Mouse (Mus musculus) brain, embryonic 14.5 days (tissue): ENCODE data around the gene Atf5. TPM values are rescaled to one million over a fixed set of nuclear protein-coding genes. Genes with fewer than 3 reads are reported as not detected.

Source experiments
- DNase-seq: peaks from one replicate; pipeline ENCODE4 v3.0.0-alpha.2; 2011; ENCODE audit warnings: low read depth
- CTCF ChIP-seq: fragments of 200-500 bp; IDR thresholded peaks from 2 replicates; pipeline ENCODE4 v1.5.1; 2012; ENCODE audit warnings: inconsistent platforms, mild to moderate bottlenecking, moderate library complexity, borderline replicate concordance; ENCODE audit not compliant: insufficient read depth, insufficient read length; ENCODE audit errors: extremely low read depth
- POLR2A ChIP-seq: fragments of 200-500 bp; IDR thresholded peaks from 2 replicates; pipeline ENCODE4 v1.6.1; 2012; ENCODE audit warnings: mild to moderate bottlenecking, inconsistent platforms, borderline replicate concordance; ENCODE audit not compliant: poor library complexity, insufficient read depth, insufficient read length, severe bottlenecking; ENCODE audit errors: extremely low read depth
- polyA plus RNA-seq: library from polyadenylated mRNA; depleted of rRNA; stranded (reverse); fragments of >200 nt; gene quantifications from 2 replicates; pipeline ENCODE4 v1.2.3, GENCODE M21; 2012

Gene Atf5
- polyA plus RNA-seq, 1 experiment = 24.8 TPM

DNA sequence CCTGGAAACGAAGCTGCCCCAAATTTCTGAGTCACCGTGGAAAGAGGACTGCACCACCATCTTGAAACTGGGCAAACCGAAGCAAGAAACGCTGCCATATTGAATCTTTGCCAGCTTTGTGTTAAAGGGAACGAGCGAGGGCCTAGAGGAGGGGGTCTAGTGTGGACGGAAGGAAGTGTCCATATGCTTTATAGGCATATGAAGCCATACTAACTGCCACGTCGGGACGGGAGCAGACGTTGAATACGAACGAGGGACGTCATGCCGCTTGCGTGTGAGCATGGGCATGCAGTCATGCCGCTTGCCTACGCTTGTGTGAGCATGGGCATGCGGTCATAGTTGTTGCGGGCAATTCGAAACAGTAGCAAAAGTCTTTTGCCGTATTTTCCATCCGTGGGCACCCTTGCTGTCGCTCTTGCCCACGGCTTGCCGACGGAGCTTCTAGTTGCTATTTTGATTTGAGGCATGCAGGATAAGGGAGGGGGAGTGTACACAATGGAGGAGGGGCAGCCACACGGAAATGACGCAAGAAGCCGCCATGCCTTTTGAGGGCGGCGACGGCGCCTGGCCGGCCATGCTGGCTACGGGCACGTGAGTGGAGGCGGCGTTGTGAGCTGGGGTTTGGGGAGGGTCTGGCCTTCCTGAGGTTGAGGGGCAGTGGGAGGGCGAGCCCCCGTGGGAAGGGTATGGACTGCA lies 33.1 kb upstream of the Atf5 start:
- peak; percentile 98 for DNase-seq
- TF ChIP-seq POLR2A = 0 out of 2 replicates have a peak, but pooled peaks have one; percentile 26
- no peak for TF ChIP-seq CTCF

DNA sequence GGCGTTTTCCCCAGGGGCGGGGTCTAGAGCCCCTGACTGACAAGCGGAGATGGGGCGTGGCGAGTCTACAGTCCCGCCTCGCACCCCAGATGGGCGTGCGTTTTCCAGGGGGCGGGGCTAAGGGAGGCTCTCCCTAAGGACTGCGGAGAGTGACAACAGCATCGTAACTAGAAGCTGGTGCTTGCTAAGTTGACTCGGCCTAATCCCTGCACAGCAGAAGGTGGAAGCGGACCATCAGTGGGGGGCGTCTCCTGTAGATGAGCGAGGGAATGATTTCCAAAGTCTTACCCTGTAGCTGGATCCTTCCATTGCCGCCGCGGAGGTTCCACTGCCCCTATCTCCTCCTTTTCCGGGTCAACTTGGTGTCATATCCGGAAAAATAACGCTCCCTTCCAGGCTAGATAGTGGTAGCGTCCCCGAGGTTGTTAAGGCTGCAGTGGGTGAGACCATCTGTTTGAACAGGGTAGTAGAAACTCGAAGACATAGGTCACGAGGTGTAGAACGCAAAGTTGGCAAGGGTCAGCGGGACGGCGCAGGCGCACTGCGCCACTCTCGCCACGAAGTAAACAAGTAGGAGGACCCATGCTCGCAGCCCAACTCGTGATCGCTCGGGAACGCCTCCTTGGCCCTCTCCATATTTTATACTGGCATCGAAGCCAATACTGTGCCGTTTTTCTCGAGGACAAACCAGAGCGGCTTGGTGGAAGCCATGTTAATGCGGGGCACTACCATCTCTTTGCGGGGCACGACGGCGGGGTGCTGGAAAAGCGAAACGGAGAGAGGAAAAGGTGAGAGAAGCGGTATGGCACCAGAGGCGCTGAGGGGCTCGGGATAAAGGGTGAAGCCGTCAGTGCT lies 32.3 kb upstream of the Atf5 start, which contains the start of the genes Akt1s1 and Tbc1d17:
TSS of gene Akt1s1 (plus strand) at position 431 of the 855 bp plus-strand sequence.
TSS of gene Tbc1d17 (minus strand) at position 519 of the 855 bp plus-strand sequence.
- peak; percentile 100 for DNase-seq
- peak; percentile 64; the same call in 1 of the 2 replicates for TF ChIP-seq POLR2A
- no peak for TF ChIP-seq CTCF

DNA sequence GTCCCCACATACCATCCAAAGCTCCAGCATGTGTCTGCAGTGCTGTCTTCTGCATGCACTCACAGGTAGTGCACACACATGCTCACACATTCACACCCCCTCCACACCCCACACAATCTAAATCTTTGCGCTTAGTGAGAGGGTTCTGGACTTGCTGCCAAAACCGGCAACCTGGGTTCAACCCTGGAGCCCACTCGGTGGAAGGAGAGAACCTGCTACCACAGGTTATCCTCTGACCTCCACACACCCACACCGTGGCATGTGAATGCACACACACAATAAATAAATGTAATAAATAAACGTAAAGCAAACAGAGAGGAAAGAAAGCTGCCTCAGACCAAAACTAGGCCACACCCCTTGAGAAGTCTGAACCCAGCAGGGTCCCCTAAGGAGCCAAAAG lies 31.3 kb upstream of the Atf5 start:
- DNase-seq = no peak
- TF ChIP-seq CTCF (no peak), POLR2A (no peak)

DNA sequence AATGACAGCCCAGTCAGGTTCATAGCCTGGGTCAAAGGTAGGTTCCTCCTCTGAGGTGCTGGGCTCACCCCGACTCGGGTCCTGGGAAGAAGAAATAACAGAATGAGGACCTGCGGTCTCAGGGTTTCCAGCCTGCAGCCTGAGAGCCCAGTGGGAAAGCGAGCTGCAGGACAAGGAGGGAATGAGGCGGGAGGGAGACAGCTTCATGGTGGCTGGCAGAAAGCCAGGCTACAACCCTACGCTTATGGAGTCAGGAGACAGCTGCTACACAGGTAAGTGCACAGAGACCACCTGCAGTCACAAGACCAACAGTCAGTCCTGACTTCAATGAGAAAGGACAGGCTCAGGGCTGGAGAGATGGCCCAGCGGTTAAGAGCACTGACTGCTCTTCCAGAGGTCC lies 30.3 kb upstream of the Atf5 start:
- no peak for TF ChIP-seq POLR2A
- TF ChIP-seq CTCF = no peak
- DNase-seq = no peak

DNA sequence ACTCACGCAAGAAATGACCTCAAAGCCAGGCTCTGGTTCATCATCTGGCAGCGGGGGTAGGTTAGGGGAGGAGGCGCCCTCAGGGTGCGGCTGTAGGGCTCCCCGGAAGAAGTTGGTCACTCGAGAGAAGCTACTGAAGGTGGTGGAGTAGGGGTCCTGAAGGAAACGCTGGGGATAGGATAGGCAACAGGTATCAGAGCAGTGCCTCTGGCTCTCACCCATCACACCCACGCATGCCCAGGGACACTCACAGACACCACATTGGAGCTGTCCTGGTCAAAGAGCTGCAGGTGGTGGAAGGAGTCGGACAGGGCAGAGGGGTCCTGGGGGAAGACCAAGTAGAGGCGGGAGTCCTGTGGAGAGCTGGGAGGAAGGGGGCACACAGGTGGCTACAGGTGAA lies 28.5 kb upstream of the Atf5 start:
- no peak for DNase-seq
- TF ChIP-seq CTCF (no peak), POLR2A (no peak)

DNA sequence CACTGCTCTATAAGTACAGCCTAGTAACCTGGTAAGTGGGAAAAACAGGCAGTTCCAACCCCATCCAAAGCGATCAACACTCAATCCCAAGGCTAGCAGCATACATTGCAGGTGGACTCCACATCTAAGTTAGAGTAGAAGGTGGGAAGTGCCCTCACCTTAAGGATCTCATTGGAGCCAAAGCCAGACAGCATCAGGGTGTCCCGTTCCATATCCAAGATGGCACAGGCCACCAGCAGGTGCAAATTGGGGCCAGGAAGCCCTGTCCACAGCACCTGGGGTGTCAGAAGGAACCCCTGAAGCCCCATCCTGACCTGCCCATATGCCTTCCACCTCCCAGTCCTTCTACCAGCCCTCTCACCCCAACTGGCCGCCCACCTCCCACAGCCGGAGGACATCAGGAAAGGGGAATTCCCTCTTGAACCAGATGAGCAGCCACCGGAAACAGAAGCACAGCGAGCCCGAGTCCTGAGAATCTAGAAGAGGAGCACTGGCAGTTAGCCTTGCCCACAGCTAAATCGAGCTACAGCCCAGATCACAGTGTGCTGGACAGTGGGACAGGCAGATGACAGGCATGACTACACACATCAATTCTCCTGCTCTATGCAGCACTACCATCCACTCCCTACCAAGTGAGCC lies 25.5 kb upstream of the Atf5 start:
- TF ChIP-seq POLR2A = no peak
- TF ChIP-seq CTCF = no peak
- no peak for DNase-seq

DNA sequence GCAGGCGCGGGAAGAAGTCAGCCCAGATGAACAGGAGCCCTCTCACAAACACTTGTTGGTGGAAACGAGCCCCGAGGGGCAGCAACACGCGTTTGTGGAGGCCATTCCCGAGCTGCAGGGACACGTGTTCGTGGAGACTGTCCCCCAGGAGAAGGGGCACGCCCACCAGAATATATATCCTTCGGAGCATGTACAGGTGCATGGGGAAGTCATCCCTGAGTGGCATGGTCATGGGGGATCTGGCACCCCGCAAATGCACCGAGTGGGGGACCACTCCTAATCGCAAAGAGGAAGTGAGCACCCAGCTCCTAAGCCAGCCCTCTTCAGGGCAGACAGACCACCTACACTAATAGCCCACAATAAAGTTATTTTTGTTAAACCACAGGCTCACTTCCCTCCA lies 24.0 kb upstream of the Atf5 start:
- DNase-seq = no peak
- TF ChIP-seq CTCF (no peak), POLR2A (no peak)

DNA sequence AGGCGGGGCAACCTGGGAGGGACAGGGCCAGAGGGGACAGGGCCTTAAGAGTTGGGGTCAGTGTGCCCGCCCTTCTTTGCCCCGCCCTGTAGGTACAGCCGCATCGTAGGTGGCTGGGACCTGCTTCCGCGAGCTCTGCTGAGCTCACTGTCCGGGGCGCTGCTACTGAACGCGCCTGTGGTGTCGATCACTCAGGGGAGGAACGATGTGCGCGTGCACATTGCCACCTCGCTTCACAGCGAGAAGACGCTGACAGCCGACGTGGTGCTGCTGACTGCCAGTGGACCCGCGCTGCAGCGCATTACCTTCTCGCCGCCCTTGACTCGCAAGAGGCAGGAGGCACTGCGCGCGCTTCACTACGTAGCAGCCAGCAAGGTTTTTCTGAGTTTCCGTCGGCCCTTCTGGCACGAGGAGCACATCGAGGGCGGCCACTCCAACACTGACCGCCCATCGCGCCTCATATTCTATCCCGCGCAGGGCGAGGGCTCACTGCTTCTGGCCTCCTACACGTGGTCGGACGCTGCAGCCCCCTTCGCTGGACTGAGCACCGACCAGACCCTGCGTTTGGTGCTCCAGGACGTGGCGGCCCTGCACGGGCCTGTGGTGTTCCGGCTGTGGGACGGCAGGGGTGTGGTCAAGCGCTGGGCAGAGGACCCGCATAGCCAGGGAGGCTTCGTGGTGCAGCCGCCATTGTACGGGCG lies 23.2 kb upstream of the Atf5 start:
- no peak for TF ChIP-seq CTCF
- no peak for TF ChIP-seq POLR2A
- DNase-seq = peak; percentile 75

DNA sequence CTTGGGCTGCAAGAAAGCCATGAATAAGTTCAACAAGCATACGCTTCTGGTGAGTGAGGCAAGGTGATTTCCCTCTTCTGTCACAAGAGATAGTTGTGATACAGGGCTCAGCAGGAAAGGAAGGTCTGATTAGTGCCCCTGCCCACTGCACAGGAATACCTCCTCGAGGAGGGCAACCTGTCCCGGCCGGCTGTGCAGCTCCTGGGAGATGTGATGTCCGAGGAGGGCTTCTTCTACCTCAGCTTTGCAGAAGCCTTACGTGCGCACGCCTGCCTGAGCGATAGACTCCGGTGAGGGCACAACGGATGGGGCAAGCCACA lies 22.7 kb upstream of the Atf5 start:
- no peak for DNase-seq
- no peak for TF ChIP-seq POLR2A
- no peak for TF ChIP-seq CTCF

DNA sequence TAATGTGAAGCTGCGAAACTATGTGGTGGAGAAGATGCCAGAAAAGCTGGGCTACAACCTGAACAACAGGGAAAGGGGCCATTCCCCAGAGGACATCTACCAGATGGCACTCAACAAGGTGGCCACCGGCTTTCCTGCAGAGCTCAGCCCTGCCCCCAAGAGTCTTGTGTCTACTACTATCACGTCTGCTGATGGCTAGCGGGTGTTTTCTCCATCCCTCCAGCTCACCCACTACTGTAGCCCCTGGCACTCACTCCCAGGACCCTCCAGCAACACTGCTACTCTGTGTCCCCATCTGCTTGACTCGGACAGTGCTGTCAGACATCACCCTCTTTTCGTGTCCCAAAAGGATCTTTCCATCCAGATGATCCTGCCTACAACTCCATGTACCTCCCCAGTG lies 21.6 kb upstream of the Atf5 start:
- DNase-seq = no peak
- TF ChIP-seq POLR2A (no peak), CTCF (no peak)

DNA sequence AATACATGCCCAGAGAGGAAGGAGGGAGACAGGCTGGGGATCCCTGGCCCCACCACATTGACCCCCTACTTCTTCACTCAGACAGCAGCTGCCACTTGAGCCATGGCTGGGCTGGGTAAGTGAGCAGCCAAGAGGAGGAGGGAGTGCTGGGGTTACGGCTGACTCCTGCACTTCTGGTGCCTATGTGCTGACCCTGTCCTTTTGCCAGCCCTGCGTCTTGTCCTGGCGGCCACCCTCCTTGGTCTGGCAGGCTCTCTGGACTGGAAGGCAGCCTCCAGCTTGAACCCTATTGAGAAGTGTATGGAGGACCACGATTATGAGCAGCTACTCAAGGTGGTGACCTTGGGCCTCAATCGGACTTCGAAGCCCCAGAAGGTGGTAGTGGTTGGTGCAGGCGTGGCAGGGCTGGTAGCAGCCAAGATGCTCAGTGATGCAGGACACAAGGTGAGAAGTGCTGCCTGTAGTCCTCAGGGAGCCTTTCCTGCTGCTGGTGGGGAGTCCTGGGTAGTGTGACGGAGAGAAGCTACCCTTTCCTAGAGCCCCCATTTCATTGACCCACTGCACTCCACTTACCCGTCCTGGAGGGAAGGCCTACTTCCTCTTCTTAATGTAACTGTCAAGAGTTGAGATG lies 20.1 kb upstream of the Atf5 start:
- TF ChIP-seq CTCF = no peak
- no peak for TF ChIP-seq POLR2A
- no peak for DNase-seq

DNA sequence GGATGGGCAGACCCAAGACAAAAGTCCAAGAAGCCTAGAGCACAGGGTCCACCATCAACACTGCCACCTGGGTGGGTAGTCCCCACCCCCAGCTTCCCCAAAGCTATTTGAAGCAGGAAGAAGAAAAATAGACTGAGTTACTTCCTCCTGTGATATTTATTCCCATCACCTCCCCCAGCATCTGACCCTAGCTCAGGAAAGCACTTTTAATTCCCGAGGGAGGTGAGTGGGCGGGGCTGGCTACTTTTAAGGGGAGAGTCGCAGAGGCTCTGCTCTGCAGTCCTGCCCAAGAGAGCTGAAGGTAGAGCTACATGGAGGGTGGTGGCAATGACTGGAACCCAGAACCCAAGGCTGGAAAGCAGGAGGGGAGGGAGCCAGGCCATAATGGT lies 19.6 kb upstream of the Atf5 start:
- no peak for TF ChIP-seq POLR2A
- TF ChIP-seq CTCF = no peak
- DNase-seq = no peak
